Mouse (Mus musculus): ENCODE results near the gene Nkx1-1. TPM values are rescaled to one million over a fixed set of nuclear protein-coding genes. Genes with fewer than 3 reads are reported as not detected.

Nkx1-1 gene
- 0.17 and 0.18 TPM in 2 replicates for polyA plus RNA-seq (2014; fragmentation: Nextera tagmentation; extraction: Ambion mirVana)

GRCm38 (mm10) chr5:33433201-33434138 is at the start of gene Nkx1-1:
Gene Nkx1-1 (minus strand): TSS chr5:33433976.
- no peak for DNase-seq (ENCODE audit: low spot score)
- Histone ChIP-seq H3K27me3 (ENCODE audit: control insufficient read depth, insufficient read depth, low read length) (peaks cover 96% of the 10 kb centered on the region), H3K4me2 (ENCODE audit: low read depth, low read length) (peak within 1 kb of the TSS; percentile 21), H3K27ac (replicated peaks; ENCODE audit: low read depth, low read length) (no peak within 1 kb of the TSS), H3K4me1 (ENCODE audit: control insufficient read depth, insufficient read depth, low read length) (peaks cover 17% of the 10 kb centered on the region), H3K4me3 (ENCODE audit: low read depth, low read length) (peak within 1 kb of the TSS; percentile 2), H3K9me3 (replicated peaks; ENCODE audit: control insufficient read depth, low read length) (no peaks in the 10 kb centered on the region), H3K9ac (replicated peaks; ENCODE audit: low read length) (no peak within 1 kb of the TSS), H3K36me3 (replicated peaks; ENCODE audit: control insufficient read depth, insufficient read depth, low read depth, low read length) (no peaks in the 10 kb centered on the region)
- ATAC-seq (replicated peaks; ENCODE audit: insufficient number of reproducible peaks, low FRiP score, low TSS enrichment, low read depth) = no peak
- under 1% methylated on average over 79 of the region's 90 CpGs for WGBS

GRCm38 (mm10) chr5:33481318-33481685 is 47.5 kb upstream of the Nkx1-1 start:
- Histone ChIP-seq H3K9me3 (replicated peaks; ENCODE audit: control insufficient read depth, low read length) (no peaks in the 10 kb centered on the region), H3K27me3 (ENCODE audit: control insufficient read depth, insufficient read depth, low read length) (no peaks in the 10 kb centered on the region), H3K36me3 (replicated peaks; ENCODE audit: control insufficient read depth, insufficient read depth, low read depth, low read length) (no peaks in the 10 kb centered on the region), H3K4me3 (ENCODE audit: low read depth, low read length) (no peak overlapping the region), H3K27ac (replicated peaks; ENCODE audit: low read depth, low read length) (no peak overlapping the region), H3K4me2 (ENCODE audit: low read depth, low read length) (no peak overlapping the region), H3K4me1 (ENCODE audit: control insufficient read depth, insufficient read depth, low read length) (no peaks in the 10 kb centered on the region), H3K9ac (replicated peaks; ENCODE audit: low read length) (no peak overlapping the region)
- ATAC-seq (replicated peaks; ENCODE audit: insufficient number of reproducible peaks, low FRiP score, low TSS enrichment, low read depth) = no peak; the same call in 1 of the 2 replicates
- WGBS = 51% methylated on average over 7 of the region's 7 CpGs
- DNase-seq (ENCODE audit: low spot score) = no peak

GRCm38 (mm10) chr5:33480582-33481317 is 47.0 kb upstream of the Nkx1-1 start:
- Histone ChIP-seq H3K9ac (replicated peaks; ENCODE audit: low read length) (no peak overlapping the region), H3K9me3 (replicated peaks; ENCODE audit: control insufficient read depth, low read length) (no peaks in the 10 kb centered on the region), H3K4me2 (ENCODE audit: low read depth, low read length) (no peak overlapping the region), H3K4me3 (ENCODE audit: low read depth, low read length) (no peak overlapping the region), H3K36me3 (replicated peaks; ENCODE audit: control insufficient read depth, insufficient read depth, low read depth, low read length) (no peaks in the 10 kb centered on the region), H3K4me1 (ENCODE audit: control insufficient read depth, insufficient read depth, low read length) (no peaks in the 10 kb centered on the region), H3K27me3 (ENCODE audit: control insufficient read depth, insufficient read depth, low read length) (no peaks in the 10 kb centered on the region), H3K27ac (replicated peaks; ENCODE audit: low read depth, low read length) (no peak overlapping the region)
- 65% methylated on average over 26 of the region's 26 CpGs for WGBS
- DNase-seq (ENCODE audit: low spot score) = no peak
- ATAC-seq (replicated peaks; ENCODE audit: insufficient number of reproducible peaks, low FRiP score, low TSS enrichment, low read depth) = no peak

- no peak overlapping the region for H3K9ac ChIP-seq (replicated peaks; ENCODE audit: low read length)
- no peak for DNase-seq (ENCODE audit: low spot score)
- no peak overlapping the region for H3K4me2 ChIP-seq (ENCODE audit: low read depth, low read length)
- H3K4me1 ChIP-seq (ENCODE audit: control insufficient read depth, insufficient read depth, low read length) = no peaks in the 10 kb centered on the region; the same call in 1 of the 2 replicates
- H3K4me3 ChIP-seq (ENCODE audit: low read depth, low read length) = no peak overlapping the region
- ATAC-seq (replicated peaks; ENCODE audit: insufficient number of reproducible peaks, low FRiP score, low TSS enrichment, low read depth) = no peak
- H3K27me3 ChIP-seq (ENCODE audit: control insufficient read depth, insufficient read depth, low read length) = no peaks in the 10 kb centered on the region
- H3K27ac ChIP-seq (replicated peaks; ENCODE audit: low read depth, low read length) = no peak overlapping the region
- no peaks in the 10 kb centered on the region for H3K9me3 ChIP-seq (replicated peaks; ENCODE audit: control insufficient read depth, low read length)
- 46% methylated on average over 11 of the region's 11 CpGs for WGBS
- no peaks in the 10 kb centered on the region for H3K36me3 ChIP-seq (replicated peaks; ENCODE audit: control insufficient read depth, insufficient read depth, low read depth, low read length)
Observed at GRCm38 (mm10) chr5:33465464-33465863, 31.7 kb upstream of the Nkx1-1 start.

GRCm38 (mm10) chr5:33464390-33464789 is 30.6 kb upstream of the Nkx1-1 start:
- H3K9ac ChIP-seq (replicated peaks; ENCODE audit: low read length) = no peak overlapping the region
- H3K4me3 ChIP-seq (ENCODE audit: low read depth, low read length) = no peak overlapping the region
- DNase-seq (ENCODE audit: low spot score) = peak; percentile 20
- no peak for ATAC-seq (replicated peaks; ENCODE audit: insufficient number of reproducible peaks, low FRiP score, low TSS enrichment, low read depth)
- WGBS = 34% methylated on average over 7 of the region's 7 CpGs
- H3K27me3 ChIP-seq (ENCODE audit: control insufficient read depth, insufficient read depth, low read length) = no peaks in the 10 kb centered on the region
- no peaks in the 10 kb centered on the region for H3K9me3 ChIP-seq (replicated peaks; ENCODE audit: control insufficient read depth, low read length)
- H3K27ac ChIP-seq (replicated peaks; ENCODE audit: low read depth, low read length) = no peak overlapping the region
- H3K4me1 ChIP-seq (ENCODE audit: control insufficient read depth, insufficient read depth, low read length) = no peaks in the 10 kb centered on the region; the same call in 1 of the 2 replicates
- no peaks in the 10 kb centered on the region for H3K36me3 ChIP-seq (replicated peaks; ENCODE audit: control insufficient read depth, insufficient read depth, low read depth, low read length)
- no peak overlapping the region for H3K4me2 ChIP-seq (ENCODE audit: low read depth, low read length)

- 71% methylated on average over 2 of the region's 2 CpGs for WGBS
- DNase-seq (ENCODE audit: low spot score) (no peak), ATAC-seq (replicated peaks; ENCODE audit: insufficient number of reproducible peaks, low FRiP score, low TSS enrichment, low read depth) (no peak)
- Histone ChIP-seq H3K4me1 (ENCODE audit: control insufficient read depth, insufficient read depth, low read length) (no peaks in the 10 kb centered on the region), H3K36me3 (replicated peaks; ENCODE audit: control insufficient read depth, insufficient read depth, low read depth, low read length) (no peaks in the 10 kb centered on the region), H3K9ac (replicated peaks; ENCODE audit: low read length) (no peak overlapping the region), H3K4me2 (ENCODE audit: low read depth, low read length) (no peak overlapping the region), H3K9me3 (replicated peaks; ENCODE audit: control insufficient read depth, low read length) (no peaks in the 10 kb centered on the region), H3K4me3 (ENCODE audit: low read depth, low read length) (no peak overlapping the region), H3K27ac (replicated peaks; ENCODE audit: low read depth, low read length) (no peak overlapping the region), H3K27me3 (ENCODE audit: control insufficient read depth, insufficient read depth, low read length) (no peaks in the 10 kb centered on the region)
Observed at GRCm38 (mm10) chr5:33459111-33459510, 25.3 kb upstream of the Nkx1-1 start.

- H3K27me3 ChIP-seq (ENCODE audit: control insufficient read depth, insufficient read depth, low read length) = no peaks in the 10 kb centered on the region
- H3K27ac ChIP-seq (replicated peaks; ENCODE audit: low read depth, low read length) = no peak overlapping the region
- ATAC-seq (replicated peaks; ENCODE audit: insufficient number of reproducible peaks, low FRiP score, low TSS enrichment, low read depth) = no peak
Observed at GRCm38 (mm10) chr5:33458132-33458622, 24.4 kb upstream of the Nkx1-1 start.

More at GRCm38 (mm10) chr5:33458132-33458622, 24.4 kb upstream of the Nkx1-1 start:
- Histone ChIP-seq H3K4me2 (ENCODE audit: low read depth, low read length) (no peak overlapping the region), H3K4me1 (ENCODE audit: control insufficient read depth, insufficient read depth, low read length) (no peaks in the 10 kb centered on the region), H3K9ac (replicated peaks; ENCODE audit: low read length) (no peak overlapping the region), H3K36me3 (replicated peaks; ENCODE audit: control insufficient read depth, insufficient read depth, low read depth, low read length) (no peaks in the 10 kb centered on the region), H3K4me3 (ENCODE audit: low read depth, low read length) (no peak overlapping the region), H3K9me3 (replicated peaks; ENCODE audit: control insufficient read depth, low read length) (no peaks in the 10 kb centered on the region)
- WGBS = 42% methylated on average over 3 of the region's 3 CpGs
- no peak for DNase-seq (ENCODE audit: low spot score)

All from embryonic facial prominence, embryonic 11.5 days (tissue).